Mouse (Mus musculus) testis, adult 10 weeks (tissue): Measurements from ENCODE around the gene Tspan1. TPM values are rescaled to one million over a fixed set of nuclear protein-coding genes. Genes with fewer than 3 reads are reported as not detected.

Source experiments
- polyA plus RNA-seq: library from polyadenylated mRNA; stranded (reverse); fragments of 350-450 nt; fragmentation: Illumina TruSeq; extraction: RNeasy Lipid Tissue Mini Kit (QIAGEN cat#74804); gene quantifications from one replicate; pipeline ENCODE4 v1.2.3, GENCODE M21; 2014; ENCODE audit warnings: low read depth, low replicate concordance

The Tspan1 gene
- polyA plus RNA-seq, result 1.9 TPM

DNA sequence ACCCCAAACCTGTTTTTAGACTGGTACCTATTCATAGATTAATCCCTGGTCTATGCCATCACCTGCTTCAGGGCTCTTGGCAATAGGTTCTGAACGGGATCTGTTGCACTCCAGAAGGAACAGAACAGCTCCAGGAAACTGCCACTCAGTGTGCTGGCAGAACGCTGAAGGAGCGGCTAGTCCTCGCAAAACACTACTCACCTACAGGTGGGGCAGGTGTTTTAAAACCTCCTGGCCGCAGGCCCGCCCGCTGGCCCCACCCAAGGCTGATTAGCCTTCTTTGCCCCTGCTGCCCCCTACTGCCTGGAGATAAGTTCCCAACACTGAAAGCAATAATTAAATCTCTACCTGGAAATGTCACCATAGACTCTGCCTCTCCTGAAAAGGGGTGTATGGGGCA lies at the start of gene Tspan1:
Tspan1 (minus strand) TSS at position 198 of the 400 bp plus-strand sequence.

DNA sequence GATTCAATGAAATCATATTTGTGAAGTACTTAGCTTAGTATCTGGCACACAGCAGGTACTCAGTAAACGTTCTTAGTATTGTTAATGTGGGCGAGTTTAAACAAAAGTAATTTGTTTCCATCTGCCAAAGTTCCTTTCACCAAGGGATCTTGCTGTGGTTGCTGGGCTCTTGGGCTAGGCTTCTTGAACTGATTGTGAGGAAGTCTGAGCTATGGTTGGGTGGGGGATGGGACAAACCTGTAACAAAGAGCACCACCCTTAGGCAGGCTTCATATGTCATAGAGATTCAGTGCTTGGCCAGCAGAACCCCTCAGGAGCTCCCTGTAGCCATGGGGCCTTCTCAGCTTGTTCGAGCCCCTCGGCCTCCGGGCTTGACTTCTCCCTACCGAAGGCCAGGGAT lies 5.7 kb upstream of the Tspan1 start, which contains the start of the genes 1700042G07Rik and Gm49337:
1700042G07Rik (plus strand) TSS at position 301 of the 400 bp plus-strand sequence.
Gm49337 (plus strand) TSS at position 313 of the 400 bp plus-strand sequence.

DNA sequence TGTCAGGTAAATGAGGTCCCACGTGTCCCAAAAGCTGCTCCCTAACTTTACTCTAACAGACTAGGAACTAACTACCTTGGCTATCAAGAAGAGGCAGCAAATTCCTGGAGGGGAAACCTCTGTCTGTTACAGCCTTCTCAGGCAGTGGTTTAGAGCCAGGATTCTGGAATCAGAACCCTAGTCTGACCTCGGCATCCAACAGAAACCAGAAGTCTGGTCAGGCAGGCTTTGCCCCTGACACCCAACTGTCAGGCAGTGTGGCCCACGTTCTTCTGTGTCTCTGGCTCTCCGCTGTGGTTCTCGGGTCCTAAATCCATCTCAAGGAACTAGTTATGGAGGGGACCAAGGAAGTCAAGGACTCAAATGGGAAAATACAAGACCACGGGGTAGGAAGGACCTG lies 16.2 kb downstream of the Tspan1 start, which contains the start of gene Lurap1:
Lurap1 (minus strand) TSS at position 101 of the 400 bp plus-strand sequence.

DNA sequence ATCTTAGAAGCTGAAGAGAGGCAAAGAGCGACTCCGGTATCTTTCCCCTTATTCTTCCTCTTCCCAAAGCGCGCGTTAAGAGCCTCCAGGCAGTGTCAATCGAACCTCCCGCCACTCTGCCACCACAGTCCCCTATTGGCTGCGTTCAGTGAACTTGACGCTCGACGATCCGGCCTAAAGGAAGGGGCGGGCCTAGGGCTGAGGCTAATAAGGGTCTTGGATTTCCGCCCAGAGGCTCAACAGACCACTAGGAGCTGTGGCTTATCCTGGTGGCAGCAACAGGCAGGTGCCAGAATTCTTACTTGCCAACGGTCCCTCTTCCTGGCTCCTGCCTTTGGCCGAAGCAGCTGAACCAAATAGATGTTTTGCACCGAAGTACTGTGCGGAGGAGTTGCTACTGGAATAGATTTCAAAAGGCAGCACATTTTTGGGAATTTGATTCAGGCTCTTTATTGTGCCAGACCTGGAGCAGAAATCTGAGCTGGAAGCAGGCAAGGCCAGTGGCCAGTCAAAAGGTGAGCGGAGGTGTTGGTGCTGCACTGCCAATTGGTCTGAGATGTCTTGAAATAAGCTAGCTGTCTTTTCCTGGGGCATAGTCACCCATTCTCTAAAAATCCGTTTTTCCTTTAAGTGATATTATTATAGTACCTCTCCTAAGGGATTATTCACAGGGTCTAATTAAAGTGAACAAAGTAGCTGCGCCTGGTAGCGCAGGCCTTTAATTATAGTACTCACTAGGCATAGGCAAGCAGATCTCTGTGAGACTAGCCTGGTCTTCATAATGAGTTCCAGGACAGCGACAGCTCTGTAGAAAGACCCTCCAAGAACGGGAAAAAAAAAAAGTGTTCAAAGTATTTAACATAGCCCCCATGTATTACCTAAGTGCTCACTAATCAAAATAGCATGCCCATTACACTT lies 43.5 kb downstream of the Tspan1 start, which contains the start of the genes Rad54l and Pomgnt1:
Rad54l (minus strand) TSS at position 89 of the 918 bp plus-strand sequence.
Pomgnt1 (plus strand) TSS at position 239 of the 918 bp plus-strand sequence.

Other genes with a start within 250 kb of the Tspan1 start
- gene Dmbx1, start 227.7 kb downstream of the Tspan1 start, polyA plus RNA-seq, result 0.17 TPM
- gene Faah, start 149.7 kb downstream of the Tspan1 start, polyA plus RNA-seq, result 4.7 TPM
- 173 TPM for gene Nsun4, start 113.7 kb downstream of the Tspan1 start, polyA plus RNA-seq
- gene Uqcrh, start 92.5 kb downstream of the Tspan1 start, polyA plus RNA-seq, result 160 TPM
- 27.5 TPM for gene Lrrc41, start 92.3 kb downstream of the Tspan1 start, polyA plus RNA-seq
- 5.7 TPM for gene Rad54l, start 43.9 kb downstream of the Tspan1 start, polyA plus RNA-seq
- 23.1 TPM for gene Pomgnt1, start 43.8 kb downstream of the Tspan1 start, polyA plus RNA-seq
- gene Lurap1, start 16.3 kb downstream of the Tspan1 start, polyA plus RNA-seq, result 2.5 TPM
- gene 1700042G07Rik, start 5.8 kb upstream of the Tspan1 start, polyA plus RNA-seq, result 35.6 TPM
- 14.5 TPM for gene Gm49337, start 5.8 kb upstream of the Tspan1 start, polyA plus RNA-seq
- gene Pik3r3, start 54.0 kb upstream of the Tspan1 start, polyA plus RNA-seq, result 70.9 TPM